Mouse (Mus musculus) forebrain, embryonic 15.5 days (tissue): ENCODE measurements at regions not wholly inside any gene's neighbourhood (a gene's known extent, or its start where the extent isn't known, plus 50 kb on each side); places are given as distances from the start of the nearest gene placed in this dataset.
"Not testable (repeated sequence)": the region's sequence is repeated elsewhere in the genome, so short reads cannot be mapped to it uniquely, and the experiment has no call there.

ENCODE experiments used
- ATAC-seq: fragments of 200-750 bp; cut with Nextera tagmentation; replicated peaks from 2 replicates; pipeline ENCODE4 v1.8.0; 2017; ENCODE audit warnings: mild to moderate bottlenecking, moderate TSS enrichment, moderate library complexity
- H3K27ac ChIP-seq: fragments of 300-500 bp; sonication (generic); replicated peaks from 2 replicates; pipeline ENCODE4 v1.5.1; 2015; ENCODE audit warnings: mild to moderate bottlenecking, inconsistent platforms
- H3K27me3 ChIP-seq: fragments of 300-500 bp; sonication (generic); 2 replicates; pipeline ENCODE4 v1.6.1; 2015; ENCODE audit warnings: inconsistent platforms
- H3K36me3 ChIP-seq: fragments of 300-500 bp; sonication (generic); 2 replicates; pipeline ENCODE4 v1.6.1; 2015; ENCODE audit warnings: mild to moderate bottlenecking, inconsistent platforms
- H3K4me1 ChIP-seq: fragments of 300-500 bp; sonication (generic); 2 replicates; pipeline ENCODE4 v1.6.1; 2015; ENCODE audit warnings: inconsistent platforms
- H3K4me2 ChIP-seq: fragments of 300-500 bp; sonication (generic); replicated peaks from 2 replicates; pipeline ENCODE4 v1.6.1; 2015; ENCODE audit warnings: mild to moderate bottlenecking, inconsistent platforms
- H3K4me3 ChIP-seq: fragments of 300-500 bp; sonication (generic); 2 replicates; pipeline ENCODE4 v1.5.1; 2015; ENCODE audit warnings: mild to moderate bottlenecking, inconsistent platforms
- H3K9ac ChIP-seq: fragments of 300-500 bp; sonication (generic); replicated peaks from 2 replicates; pipeline ENCODE4 v1.6.1; 2015; ENCODE audit warnings: mild to moderate bottlenecking, inconsistent platforms
- H3K9me3 ChIP-seq: fragments of 300-500 bp; sonication (generic); 2 replicates; pipeline ENCODE4 v1.6.1; 2016; ENCODE audit warnings: inconsistent platforms
- WGBS: fragments of 180-500 bp; shearing (Covaris S2); methylation state at CpG from one replicate; pipeline ENCODE4 v1.1.7; 2015; ENCODE audit warnings: mixed read lengths; 5-methylcytosine and 5-hydroxymethylcytosine counted together

GRCm38 (mm10) chr17:61337094-61337493, 1544.0 kb downstream of the Efna5 start:
- Histone ChIP-seq H3K27me3 (no peaks in the 10 kb centered on the region), H3K4me2 (no peak overlapping the region), H3K9me3 (no peaks in the 10 kb centered on the region), H3K36me3 (no peaks in the 10 kb centered on the region), H3K27ac (no peak overlapping the region), H3K9ac (no peak overlapping the region), H3K4me3 (no peak overlapping the region), H3K4me1 (no peaks in the 10 kb centered on the region)
- no peak for ATAC-seq
- 80% methylated on average over 4 of the region's 4 CpGs for WGBS

- H3K9ac ChIP-seq, result no peak overlapping the region
- no peak for ATAC-seq
- H3K36me3 ChIP-seq, result no peaks in the 10 kb centered on the region
- no peaks in the 10 kb centered on the region for H3K4me1 ChIP-seq
- no peak overlapping the region for H3K27ac ChIP-seq
- H3K4me2 ChIP-seq, result no peak overlapping the region
- no peak overlapping the region for H3K4me3 ChIP-seq
- no peaks in the 10 kb centered on the region for H3K9me3 ChIP-seq
- no peaks in the 10 kb centered on the region for H3K27me3 ChIP-seq
These were observed 1555.7 kb downstream of the Efna5 start for GRCm38 (mm10) chr17:61325401-61325800.

- WGBS, result 68% methylated on average over 4 of the region's 4 CpGs
- Histone ChIP-seq H3K36me3 (no peaks in the 10 kb centered on the region), H3K9ac (no peak overlapping the region), H3K27ac (no peak overlapping the region), H3K27me3 (no peaks in the 10 kb centered on the region), H3K4me3 (no peak overlapping the region), H3K4me1 (no peaks in the 10 kb centered on the region), H3K9me3 (no peaks in the 10 kb centered on the region), H3K4me2 (no peak overlapping the region)
- ATAC-seq, result no peak
These were observed 1560.3 kb downstream of the Efna5 start for GRCm38 (mm10) chr17:61320865-61321264.

GRCm38 (mm10) chr17:61313424-61313823, 1567.7 kb downstream of the Efna5 start:
- 95% methylated on average over 2 of the region's 2 CpGs for WGBS
- H3K4me3 ChIP-seq, result no peak overlapping the region
- no peaks in the 10 kb centered on the region for H3K9me3 ChIP-seq
- no peak overlapping the region for H3K4me2 ChIP-seq
- no peak for ATAC-seq
- no peaks in the 10 kb centered on the region for H3K4me1 ChIP-seq
- no peak overlapping the region for H3K27ac ChIP-seq
- no peaks in the 10 kb centered on the region for H3K36me3 ChIP-seq
- no peaks in the 10 kb centered on the region for H3K27me3 ChIP-seq
- no peak overlapping the region for H3K9ac ChIP-seq

- Histone ChIP-seq H3K9ac (no peak overlapping the region), H3K36me3 (no peaks in the 10 kb centered on the region), H3K4me2 (no peak overlapping the region), H3K4me3 (no peak overlapping the region), H3K27me3 (no peaks in the 10 kb centered on the region), H3K9me3 (no peaks in the 10 kb centered on the region), H3K27ac (no peak overlapping the region), H3K4me1 (no peaks in the 10 kb centered on the region)
- ATAC-seq, result no peak
- WGBS, result 90% methylated on average over 4 of the region's 4 CpGs
These were observed 1569.9 kb downstream of the Efna5 start for GRCm38 (mm10) chr17:61311189-61311588.

GRCm38 (mm10) chr17:61303611-61304010, 1577.5 kb downstream of the Efna5 start:
- H3K4me3 ChIP-seq, result no peak overlapping the region
- WGBS, result 49% methylated on average over 1 of the region's 1 CpGs
- peaks cover 12% of the 10 kb centered on the region for H3K4me1 ChIP-seq
- ATAC-seq, result peak; percentile 53; the same call in 1 of the 2 replicates
- no peak overlapping the region for H3K9ac ChIP-seq
- H3K27me3 ChIP-seq, result no peaks in the 10 kb centered on the region
- no peak overlapping the region for H3K27ac ChIP-seq
- no peaks in the 10 kb centered on the region for H3K9me3 ChIP-seq
- no peak overlapping the region for H3K4me2 ChIP-seq
- H3K36me3 ChIP-seq, result no peaks in the 10 kb centered on the region

GRCm38 (mm10) chr17:61301984-61302383, 1579.1 kb downstream of the Efna5 start:
- Histone ChIP-seq H3K4me2 (no peak overlapping the region), H3K9ac (no peak overlapping the region), H3K27me3 (no peaks in the 10 kb centered on the region), H3K4me3 (no peak overlapping the region), H3K9me3 (no peaks in the 10 kb centered on the region), H3K4me1 (peaks cover 12% of the 10 kb centered on the region), H3K36me3 (no peaks in the 10 kb centered on the region), H3K27ac (peak overlapping the region; percentile 57)
- peak; percentile 89 for ATAC-seq
- WGBS, result 30% methylated on average over 1 of the region's 1 CpGs

- Histone ChIP-seq H3K4me1 (peaks cover 12% of the 10 kb centered on the region), H3K36me3 (no peaks in the 10 kb centered on the region), H3K27me3 (no peaks in the 10 kb centered on the region), H3K4me2 (no peak overlapping the region), H3K9ac (no peak overlapping the region), H3K27ac (0 out of 2 replicates have a peak overlapping the region, but pooled peaks have one; percentile 6), H3K4me3 (no peak overlapping the region), H3K9me3 (no peaks in the 10 kb centered on the region)
- ATAC-seq, result peak; percentile 63
These were observed 1579.9 kb downstream of the Efna5 start for GRCm38 (mm10) chr17:61301171-61301570.

- no peak overlapping the region for H3K4me3 ChIP-seq
- H3K36me3 ChIP-seq, result no peaks in the 10 kb centered on the region
- H3K27me3 ChIP-seq, result no peaks in the 10 kb centered on the region
- ATAC-seq, result no peak
- no peak overlapping the region for H3K27ac ChIP-seq
- H3K4me2 ChIP-seq, result no peak overlapping the region
- no peak overlapping the region for H3K9ac ChIP-seq
- H3K9me3 ChIP-seq, result no peaks in the 10 kb centered on the region
- WGBS, result 63% methylated on average over 3 of the region's 3 CpGs
- no peaks in the 10 kb centered on the region for H3K4me1 ChIP-seq
These were observed 1590.0 kb downstream of the Efna5 start for GRCm38 (mm10) chr17:61291129-61291528.

- Histone ChIP-seq H3K4me1 (no peaks in the 10 kb centered on the region), H3K9ac (no peak overlapping the region), H3K9me3 (no peaks in the 10 kb centered on the region), H3K36me3 (no peaks in the 10 kb centered on the region), H3K27ac (no peak overlapping the region), H3K27me3 (no peaks in the 10 kb centered on the region), H3K4me3 (no peak overlapping the region), H3K4me2 (no peak overlapping the region)
- ATAC-seq, result no peak
- 41% methylated on average over 2 of the region's 2 CpGs for WGBS
These were observed 1592.5 kb downstream of the Efna5 start for GRCm38 (mm10) chr17:61288590-61288989.

GRCm38 (mm10) chr17:61273631-61274030, 1607.5 kb downstream of the Efna5 start:
- ATAC-seq, result no peak
- no peaks in the 10 kb centered on the region for H3K4me1 ChIP-seq
- H3K4me2 ChIP-seq, result no peak overlapping the region
- H3K27me3 ChIP-seq, result no peaks in the 10 kb centered on the region
- H3K9ac ChIP-seq, result no peak overlapping the region
- H3K36me3 ChIP-seq, result no peaks in the 10 kb centered on the region
- H3K9me3 ChIP-seq, result no peaks in the 10 kb centered on the region
- no peak overlapping the region for H3K27ac ChIP-seq
- H3K4me3 ChIP-seq, result no peak overlapping the region

GRCm38 (mm10) chr17:61256526-61256925, 1624.6 kb downstream of the Efna5 start:
- not testable (repeated sequence) for H3K4me2 ChIP-seq, H3K9ac ChIP-seq, H3K36me3 ChIP-seq, H3K4me3 ChIP-seq, H3K27ac ChIP-seq, H3K9me3 ChIP-seq, H3K4me1 ChIP-seq, ATAC-seq, H3K27me3 ChIP-seq
- WGBS, result 92% methylated on average over 1 of the region's 1 CpGs

- H3K4me3 ChIP-seq, result no peak overlapping the region
- no peaks in the 10 kb centered on the region for H3K4me1 ChIP-seq
- H3K9me3 ChIP-seq, result no peaks in the 10 kb centered on the region
- H3K4me2 ChIP-seq, result no peak overlapping the region
- no peak overlapping the region for H3K9ac ChIP-seq
- no peak overlapping the region for H3K27ac ChIP-seq
- no peaks in the 10 kb centered on the region for H3K36me3 ChIP-seq
- 58% methylated on average over 3 of the region's 3 CpGs for WGBS
- H3K27me3 ChIP-seq, result no peaks in the 10 kb centered on the region
- ATAC-seq, result no peak
These were observed 1632.7 kb downstream of the Efna5 start for GRCm38 (mm10) chr17:61248411-61248810.
